Mouse (Mus musculus) CH12.LX (cell line): ENCODE results near the gene Gpr146. TPM values are rescaled to one million over a fixed set of nuclear protein-coding genes. Genes with fewer than 3 reads are reported as not detected.

ENCODE experiments used
- DNase-seq: peaks from one replicate; pipeline ENCODE4 v3.0.0-alpha.2; 2013; ENCODE audit errors: extremely low read depth
- H3K27ac ChIP-seq: 2 replicates; pipeline ENCODE4 v1.5.1; 2012; ENCODE audit warnings: low read depth, mild to moderate bottlenecking, control low read depth, moderate library complexity; ENCODE audit not compliant: insufficient read depth
- H3K27me3 ChIP-seq: replicated peaks from 2 replicates; pipeline ENCODE3; 2012; ENCODE audit warnings: inconsistent platforms
- H3K36me3 ChIP-seq, 2 experiments: replicated peaks in 1 of 2; 2 replicates each; pipeline versions ENCODE3 to v1.6.1; 2012; ENCODE audit warnings: inconsistent platforms in 1 of 2, low read length in 1 of 2, mild to moderate bottlenecking in 1 of 2, mixed read lengths in 1 of 2, moderate library complexity in 1 of 2; ENCODE audit not compliant: control insufficient read depth in 1 of 2, insufficient read depth in 1 of 2
- H3K4me1 ChIP-seq, 2 experiments: 2 replicates each; pipeline ENCODE4 v1.6.1; 2012; ENCODE audit warnings: inconsistent platforms in 1 of 2, moderate library complexity in 1 of 2; ENCODE audit not compliant: insufficient read depth in 2 of 2, control insufficient read depth in 1 of 2
- H3K4me2 ChIP-seq: 2 replicates; pipeline ENCODE4 v1.6.1; 2012; ENCODE audit warnings: low read depth, mild to moderate bottlenecking, control low read depth; ENCODE audit not compliant: poor library complexity, insufficient read depth, severe bottlenecking
- H3K4me3 ChIP-seq, 3 experiments: fragments of 150-350 bp in 1 of 3; sonication (generic) in 1 of 3; replicated peaks in 1 of 3; 2 replicates each; pipeline versions ENCODE3 to v1.5.1; 2011 to 2012; ENCODE audit warnings: low read depth in 2 of 3, low read length in 2 of 3, mild to moderate bottlenecking in 2 of 3, moderate library complexity in 2 of 3, control low read depth in 1 of 3, improper control_type of control experiment in 1 of 3, inconsistent platforms in 1 of 3, mixed read lengths in 1 of 3; ENCODE audit not compliant: poor library complexity in 1 of 3
- H3K79me2 ChIP-seq: replicated peaks from 2 replicates; pipeline ENCODE4 v1.6.1; 2012; ENCODE audit warnings: mild to moderate bottlenecking, moderate library complexity; ENCODE audit not compliant: control insufficient read depth, poor library complexity, insufficient read depth, severe bottlenecking; ENCODE audit errors: extremely low read depth
- H3K9ac ChIP-seq: 2 replicates; pipeline ENCODE4 v1.6.1; 2012; ENCODE audit warnings: low read depth, mild to moderate bottlenecking, control low read depth, moderate library complexity; ENCODE audit not compliant: insufficient read depth
- H3K9me3 ChIP-seq: replicated peaks from 2 replicates; pipeline ENCODE3; 2012; ENCODE audit warnings: low read length, inconsistent platforms, mixed read lengths
- BHLHE40 ChIP-seq: IDR thresholded peaks from 2 replicates; pipeline ENCODE4 v1.6.1; 2011; ENCODE audit warnings: mild to moderate bottlenecking, low read depth, low read length, improper control_type of control experiment
- CHD1 ChIP-seq: IDR thresholded peaks from 2 replicates; pipeline ENCODE4 v1.6.1; 2012; ENCODE audit warnings: low read depth, low read length, improper control_type of control experiment, inconsistent platforms
- CTCF ChIP-seq, 2 experiments: IDR thresholded peaks in 1 of 2; conservative IDR thresholded peaks in 1 of 2; 2 replicates each; pipeline ENCODE4 v1.5.1; 2011 to 2012; ENCODE audit warnings: low read depth in 2 of 2, low read length in 2 of 2, improper control_type of control experiment in 1 of 2, inconsistent platforms in 1 of 2, mild to moderate bottlenecking in 1 of 2, moderate library complexity in 1 of 2
- ELF1 ChIP-seq: IDR thresholded peaks from 2 replicates; pipeline ENCODE4 v1.6.1; 2014; ENCODE audit warnings: low read depth, mild to moderate bottlenecking, inconsistent platforms, low read length, improper control_type of control experiment
- EP300 ChIP-seq: IDR thresholded peaks from 2 replicates; pipeline ENCODE4 v1.6.1; 2011; ENCODE audit warnings: low read length, improper control_type of control experiment
- ETS1 ChIP-seq: conservative IDR thresholded peaks from 2 replicates; pipeline ENCODE4 v1.6.1; 2012; ENCODE audit warnings: low read depth, mild to moderate bottlenecking, inconsistent platforms, low read length, improper control_type of control experiment, moderate library complexity
- GABPA ChIP-seq: IDR thresholded peaks from 2 replicates; pipeline ENCODE4 v1.6.1; 2012; ENCODE audit warnings: low read depth, low read length, improper control_type of control experiment, inconsistent platforms; ENCODE audit not compliant: insufficient replicate concordance
- JUN ChIP-seq: IDR thresholded peaks from 2 replicates; pipeline ENCODE4 v1.6.1; 2011; ENCODE audit warnings: low read depth, mild to moderate bottlenecking, low read length, improper control_type of control experiment, moderate library complexity; ENCODE audit not compliant: insufficient read depth
- JUND ChIP-seq: conservative IDR thresholded peaks from 2 replicates; pipeline ENCODE4 v1.6.1; 2011; ENCODE audit warnings: low read depth, low read length, improper control_type of control experiment
- MAX ChIP-seq: IDR thresholded peaks from 2 replicates; pipeline ENCODE4 v1.6.1; 2011; ENCODE audit warnings: low read length, improper control_type of control experiment
- MAZ ChIP-seq: IDR thresholded peaks from 2 replicates; pipeline ENCODE4 v1.6.1; 2012; ENCODE audit warnings: low read depth, mild to moderate bottlenecking, inconsistent platforms, low read length, improper control_type of control experiment, moderate library complexity
- MEF2A ChIP-seq: IDR thresholded peaks from 2 replicates; pipeline ENCODE4 v1.6.1; 2014; ENCODE audit warnings: low read depth, mild to moderate bottlenecking, inconsistent platforms, low read length, improper control_type of control experiment, borderline replicate concordance
- MXI1 ChIP-seq: IDR thresholded peaks from 2 replicates; pipeline ENCODE4 v1.6.1; 2011; ENCODE audit warnings: mild to moderate bottlenecking, low read depth, low read length, improper control_type of control experiment
- MYC ChIP-seq: IDR thresholded peaks from 2 replicates; pipeline ENCODE4 v1.6.1; 2011; ENCODE audit warnings: low read depth, mild to moderate bottlenecking, improper control_type of control experiment, low read length
- NELFE ChIP-seq: IDR thresholded peaks from 2 replicates; pipeline ENCODE4 v1.6.1; 2011; ENCODE audit warnings: low read depth, low read length, improper control_type of control experiment
- NRF1 ChIP-seq: IDR thresholded peaks from 2 replicates; pipeline ENCODE4 v1.6.1; 2014; ENCODE audit warnings: low read depth, mild to moderate bottlenecking, inconsistent platforms, low read length, improper control_type of control experiment, moderate library complexity
- PAX5 ChIP-seq: IDR thresholded peaks from 2 replicates; pipeline ENCODE4 v1.6.1; 2012; ENCODE audit warnings: low read length, inconsistent platforms, mixed read lengths
- POLR2A ChIP-seq: IDR thresholded peaks from 2 replicates; pipeline ENCODE4 v1.6.1; 2011; ENCODE audit warnings: low read depth, mild to moderate bottlenecking, improper control_type of control experiment, low read length
- RAD21 ChIP-seq: IDR thresholded peaks from 2 replicates; pipeline ENCODE4 v1.6.1; 2011; ENCODE audit warnings: low read depth, mild to moderate bottlenecking, low read length, improper control_type of control experiment, moderate library complexity
- RCOR1 ChIP-seq: conservative IDR thresholded peaks from 2 replicates; pipeline ENCODE4 v1.6.1; 2012; ENCODE audit warnings: low read depth, mild to moderate bottlenecking, inconsistent platforms, low read length, improper control_type of control experiment
- SIN3A ChIP-seq: IDR thresholded peaks from 2 replicates; pipeline ENCODE4 v1.6.1; 2012; ENCODE audit warnings: low read length, improper control_type of control experiment, inconsistent platforms
- TBP ChIP-seq: conservative IDR thresholded peaks from 2 replicates; pipeline ENCODE4 v1.6.1; 2011; ENCODE audit warnings: low read depth, low read length, improper control_type of control experiment
- UBTF ChIP-seq: IDR thresholded peaks from 2 replicates; pipeline ENCODE4 v1.6.1; 2012; ENCODE audit warnings: low read depth, mild to moderate bottlenecking, inconsistent platforms, low read length, improper control_type of control experiment, moderate library complexity
- USF1 ChIP-seq: IDR thresholded peaks from 2 replicates; pipeline ENCODE4 v1.6.1; 2014; ENCODE audit warnings: low read depth, mild to moderate bottlenecking, inconsistent platforms, low read length, improper control_type of control experiment
- USF2 ChIP-seq: conservative IDR thresholded peaks from 2 replicates; pipeline ENCODE4 v1.6.1; 2011; ENCODE audit warnings: low read depth, low read length, improper control_type of control experiment
- ZC3H11A ChIP-seq: IDR thresholded peaks from 2 replicates; pipeline ENCODE4 v1.6.1; 2012; ENCODE audit warnings: low read depth, mild to moderate bottlenecking, inconsistent platforms, low read length, improper control_type of control experiment
- ZKSCAN1 ChIP-seq: IDR thresholded peaks from 2 replicates; pipeline ENCODE4 v1.6.1; 2012; ENCODE audit warnings: low read depth, inconsistent platforms, low read length, improper control_type of control experiment, borderline replicate concordance
- ZMIZ1 ChIP-seq: IDR thresholded peaks from 2 replicates; pipeline ENCODE4 v1.6.1; 2012; ENCODE audit warnings: low read depth, mild to moderate bottlenecking, inconsistent platforms, low read length, improper control_type of control experiment
- ZNF384 ChIP-seq: IDR thresholded peaks from 2 replicates; pipeline ENCODE4 v1.6.1; 2012; ENCODE audit warnings: low read depth, low read length, improper control_type of control experiment, inconsistent platforms
- dilution Hi-C: fragments of 300-500 bp; cut with MboI; formaldehyde crosslinking; loops from 2 replicates; pipeline ENCODE4 v1.14.3; 2020; ENCODE audit warnings: low sequenced_read_pairs; ENCODE audit not compliant: extremely low pct_unique_long_range_greater_than_20kb, extremely low pct_ligation_motif_present
- in situ Hi-C: fragments of 300-500 bp; cut with MboI; formaldehyde crosslinking; loops from 3 replicates; pipeline ENCODE4 v1.14.3; 2019; ENCODE audit warnings: low sequenced_read_pairs, low pct_ligation_motif_present, low pct_unique_long_range_greater_than_20kb, mixed read lengths
- polyA plus RNA-seq: library from polyadenylated mRNA; unstranded; fragments of >175 nt; gene quantifications from 2 replicates; pipeline ENCODE4 v1.2.1, GENCODE M21; 2012; ENCODE audit warnings: low read depth; ENCODE audit not compliant: insufficient read length
- total RNA-seq, 2 experiments: library from RNA; depleted of rRNA; stranded (reverse); fragments of 300-350 nt in 1 of 2; fragments of >200 nt in 1 of 2; gene quantifications; 2 replicates each; pipeline ENCODE4 v1.2.3; 2012 to 2014

The Gpr146 gene
- total and polyA plus RNA-seq, 3 experiments, result 0.13 TPM; not detected in 2

GRCm38 (mm10) chr5:139433842-139434568 lies 56.5 kb downstream of the Gpr146 start:
- peaks cover 0 to 10% of the 10 kb centered on the region in 2 experiments; a peak in 2 of 4 replicates for H3K4me1 ChIP-seq
- no peak overlapping the region for H3K27ac ChIP-seq
- H3K9ac ChIP-seq, result no peak overlapping the region
- DNase-seq, result no peak
- H3K4me2 ChIP-seq, result no peak overlapping the region
- no peaks in the 10 kb centered on the region for H3K79me2 ChIP-seq
- no peak overlapping the region for H3K4me3 ChIP-seq
- H3K9me3 ChIP-seq, result no peaks in the 10 kb centered on the region
- in situ Hi-C loops, result no loop called here
- no peaks in the 10 kb centered on the region for H3K27me3 ChIP-seq
- dilution Hi-C loops, result no loop called here
- H3K36me3 ChIP-seq, result peaks cover 0 to 73% of the 10 kb centered on the region in 2 experiments
- no peak for TF ChIP-seq CHD1
- no peak for TF ChIP-seq MXI1
- TF ChIP-seq NELFE, result no peak
- TF ChIP-seq NRF1, result no peak
- TF ChIP-seq MYC, result no peak
- TF ChIP-seq ELF1, result no peak
- no peak for TF ChIP-seq TBP
- TF ChIP-seq ETS1, result no peak
- TF ChIP-seq SIN3A, result no peak
- TF ChIP-seq CTCF (conservative IDR thresholded peaks at IDR 0.05 in 1 of 2, IDR thresholded peaks at IDR 0.05 in 1 of 2; ENCODE audit: low read depth in 2 of 2, low read length in 2 of 2), result no peak
- TF ChIP-seq BHLHE40, result no peak
- no peak for TF ChIP-seq RCOR1
- TF ChIP-seq EP300, result no peak
- no peak for TF ChIP-seq PAX5
- no peak for TF ChIP-seq USF2
- TF ChIP-seq ZMIZ1, result no peak
- no peak for TF ChIP-seq MAZ
- TF ChIP-seq ZNF384, result no peak

- H3K9ac ChIP-seq, result no peak overlapping the region
- dilution Hi-C loops, result no loop called here
Measured at GRCm38 (mm10) chr5:139434940-139435339, 57.4 kb downstream of the Gpr146 start.

More at GRCm38 (mm10) chr5:139434940-139435339, 57.4 kb downstream of the Gpr146 start:
- Histone ChIP-seq H3K9me3 (no peaks in the 10 kb centered on the region), H3K4me1 (peaks cover 0 to 10% of the 10 kb centered on the region in 2 experiments; a peak in 2 of 4 replicates), H3K36me3 (peaks cover 0 to 72% of the 10 kb centered on the region in 2 experiments), H3K27ac (no peak overlapping the region), H3K4me3 (no peak overlapping the region), H3K4me2 (no peak overlapping the region), H3K27me3 (no peaks in the 10 kb centered on the region), H3K79me2 (no peaks in the 10 kb centered on the region)
- in situ Hi-C loops, result no loop called here
- DNase-seq, result no peak
- TF ChIP-seq NELFE, result no peak
- TF ChIP-seq JUND, result no peak
- no peak for TF ChIP-seq PAX5
- TF ChIP-seq RCOR1, result no peak
- TF ChIP-seq POLR2A, result no peak
- TF ChIP-seq MAX, result no peak
- no peak for TF ChIP-seq MAZ
- TF ChIP-seq MEF2A, result no peak
- no peak for TF ChIP-seq CHD1
- TF ChIP-seq CTCF (conservative IDR thresholded peaks at IDR 0.05 in 1 of 2, IDR thresholded peaks at IDR 0.05 in 1 of 2; ENCODE audit: low read depth in 2 of 2, low read length in 2 of 2), result no peak
- TF ChIP-seq RAD21, result no peak
- TF ChIP-seq JUN, result no peak
- no peak for TF ChIP-seq USF1
- no peak for TF ChIP-seq ELF1
- no peak for TF ChIP-seq ZKSCAN1
- no peak for TF ChIP-seq GABPA
- no peak for TF ChIP-seq UBTF
- TF ChIP-seq ZC3H11A, result no peak
- no peak for TF ChIP-seq NRF1
